Mouse (Mus musculus) hindlimb bud, embryonic 11.5 days (tissue): ENCODE measurements around the gene Gpr35.
A peak's percentile ranks its signal among the peaks of the same experiment; 100 is the strongest.

Experiments used
- DNase-seq: peaks from one replicate; pipeline ENCODE4 v3.0.0-alpha.2; 2012; ENCODE audit warnings: low read depth, low spot score; ENCODE audit errors: extremely low spot score

Gpr35 gene

GRCm38 (mm10) chr1:92979073-92979602, 28.5 kb downstream of the Gpr35 start:
- no peak for DNase-seq

- DNase-seq, result no peak
These were observed 30.6 kb downstream of the Gpr35 start for GRCm38 (mm10) chr1:92981056-92981845.

GRCm38 (mm10) chr1:92982931-92983605, 32.4 kb downstream of the Gpr35 start:
- no peak for DNase-seq

- DNase-seq, result no peak
These were observed 34.3 kb downstream of the Gpr35 start for GRCm38 (mm10) chr1:92984999-92985398.

- DNase-seq, result no peak
These were observed 38.2 kb downstream of the Gpr35 start for GRCm38 (mm10) chr1:92988894-92989293.

GRCm38 (mm10) chr1:92989891-92990290, 39.2 kb downstream of the Gpr35 start:
- no peak for DNase-seq

- DNase-seq, result no peak
These were observed 41.7 kb downstream of the Gpr35 start for GRCm38 (mm10) chr1:92992214-92992855.

- no peak for DNase-seq
These were observed 42.2 kb downstream of the Gpr35 start for GRCm38 (mm10) chr1:92992880-92993279.

GRCm38 (mm10) chr1:93006061-93006460, 55.4 kb downstream of the Gpr35 start, which contains the start of gene Aqp12:
Gene Aqp12 (plus strand): TSS chr1:93006334.
- no peak for DNase-seq

- DNase-seq, result no peak
These were observed 58.5 kb downstream of the Gpr35 start for GRCm38 (mm10) chr1:93009196-93009595.

GRCm38 (mm10) chr1:93010731-93011130, 60.1 kb downstream of the Gpr35 start:
- DNase-seq, result no peak

GRCm38 (mm10) chr1:93012103-93012585, 61.5 kb downstream of the Gpr35 start:
- DNase-seq, result no peak

- DNase-seq, result no peak
These were observed 62.7 kb downstream of the Gpr35 start for GRCm38 (mm10) chr1:93013367-93013766.

GRCm38 (mm10) chr1:93014460-93014859, 63.8 kb downstream of the Gpr35 start:
- peak; percentile 16 for DNase-seq

- DNase-seq, result no peak
These were observed 64.5 kb downstream of the Gpr35 start for GRCm38 (mm10) chr1:93015136-93015535.

- DNase-seq, result no peak
These were observed 68.1 kb downstream of the Gpr35 start for GRCm38 (mm10) chr1:93018716-93019115.

- no peak for DNase-seq
These were observed 69.9 kb downstream of the Gpr35 start for GRCm38 (mm10) chr1:93020602-93021001.

GRCm38 (mm10) chr1:93026600-93026999, 75.9 kb downstream of the Gpr35 start:
- no peak for DNase-seq

GRCm38 (mm10) chr1:93029387-93029786, 78.7 kb downstream of the Gpr35 start:
- no peak for DNase-seq

GRCm38 (mm10) chr1:93030060-93030459, 79.4 kb downstream of the Gpr35 start:
- no peak for DNase-seq

- DNase-seq, result no peak
These were observed 80.5 kb downstream of the Gpr35 start for GRCm38 (mm10) chr1:93031199-93031598.
